Mouse (Mus musculus) kidney, postnatal 10 days (tissue): Measurements from ENCODE around the gene G0s2.
"Not testable (repeated sequence)": the region's sequence is repeated elsewhere in the genome, so short reads cannot be mapped to it uniquely, and the experiment has no call there.

Experiments used
- DNase-seq: peaks from one replicate; pipeline ENCODE4 v3.0.0; 2021; ENCODE audit warnings: mixed read lengths

G0s2 gene

GRCm38 (mm10) chr1:193285766-193286325, 12.8 kb upstream of the G0s2 start:
- DNase-seq: peak; percentile 52

GRCm38 (mm10) chr1:193284228-193284779, 11.3 kb upstream of the G0s2 start:
- no peak for DNase-seq

- no peak for DNase-seq
These were observed 8.3 kb upstream of the G0s2 start for GRCm38 (mm10) chr1:193281344-193281743.

- DNase-seq: no peak
These were observed 6.5 kb upstream of the G0s2 start for GRCm38 (mm10) chr1:193279492-193279891.

- no peak for DNase-seq
These were observed 5.5 kb upstream of the G0s2 start for GRCm38 (mm10) chr1:193278414-193279045.

- DNase-seq: peak; percentile 30
These were observed 1.5 kb upstream of the G0s2 start for GRCm38 (mm10) chr1:193274407-193275071.

- peak; percentile 59 for DNase-seq
These were observed 691 bp downstream of the G0s2 start for GRCm38 (mm10) chr1:193272137-193272915.

- peak; percentile 37 for DNase-seq
These were observed 1.9 kb downstream of the G0s2 start for GRCm38 (mm10) chr1:193270965-193271763.

- DNase-seq: no peak
These were observed 7.3 kb downstream of the G0s2 start for GRCm38 (mm10) chr1:193265734-193266133.

GRCm38 (mm10) chr1:193263955-193264598, 8.9 kb downstream of the G0s2 start, which contains the start of gene Hsd11b1:
Gene Hsd11b1 (minus strand): TSS chr1:193264075.
- DNase-seq: no peak

GRCm38 (mm10) chr1:193263026-193263907, 9.8 kb downstream of the G0s2 start:
- DNase-seq: no peak

- DNase-seq: peak; percentile 53
These were observed 11.0 kb downstream of the G0s2 start for GRCm38 (mm10) chr1:193261897-193262548.

- DNase-seq: no peak
These were observed 13.5 kb downstream of the G0s2 start for GRCm38 (mm10) chr1:193259559-193259958.

- DNase-seq: no peak
These were observed 16.4 kb downstream of the G0s2 start for GRCm38 (mm10) chr1:193256621-193257098.

- no peak for DNase-seq
These were observed 16.8 kb downstream of the G0s2 start for GRCm38 (mm10) chr1:193256289-193256577.

- peak; percentile 90 for DNase-seq
These were observed 17.3 kb downstream of the G0s2 start for GRCm38 (mm10) chr1:193255488-193256288.

- no peak for DNase-seq
These were observed 18.0 kb downstream of the G0s2 start for GRCm38 (mm10) chr1:193255032-193255431.

GRCm38 (mm10) chr1:193253895-193254294, 19.1 kb downstream of the G0s2 start:
- not testable (repeated sequence) for DNase-seq

GRCm38 (mm10) chr1:193252616-193253015, 20.4 kb downstream of the G0s2 start:
- no peak for DNase-seq
